Mouse (Mus musculus) intestine, embryonic 14.5 days (tissue): ENCODE measurements around the gene 9530053A07Rik. TPM values are rescaled to one million over a fixed set of nuclear protein-coding genes. Genes with fewer than 3 reads are reported as not detected.
"Not testable (repeated sequence)": the region's sequence is repeated elsewhere in the genome, so short reads cannot be mapped to it uniquely, and the experiment has no call there.

Source experiments
- ATAC-seq: fragments of 200-750 bp; cut with Nextera tagmentation; replicated peaks from 2 replicates; pipeline ENCODE4 v1.8.0; 2017; ENCODE audit warnings: low read depth, moderate number of reproducible peaks, moderate TSS enrichment, moderate library complexity; ENCODE audit not compliant: low FRiP score, low TSS enrichment
- DNase-seq: peaks from one replicate; pipeline ENCODE4 v3.0.0-alpha.2; 2018; ENCODE audit warnings: low spot score
- H3K27ac ChIP-seq: fragments of 300-500 bp; sonication (generic); 2 replicates; pipeline ENCODE4 v1.5.1; 2014; ENCODE audit warnings: low read depth, mild to moderate bottlenecking, control low read depth
- H3K27me3 ChIP-seq: fragments of 300-500 bp; sonication (generic); replicated peaks from 2 replicates; pipeline ENCODE4 v1.6.1; 2014; ENCODE audit warnings: low read length, control low read depth; ENCODE audit not compliant: control insufficient read depth, insufficient read depth
- H3K36me3 ChIP-seq: fragments of 300-500 bp; sonication (generic); 2 replicates; pipeline ENCODE4 v1.6.1; 2014; ENCODE audit warnings: low read length, control low read depth; ENCODE audit not compliant: control insufficient read depth, insufficient read depth
- H3K4me1 ChIP-seq: fragments of 300-500 bp; sonication (generic); replicated peaks from 2 replicates; pipeline ENCODE4 v1.6.1; 2014; ENCODE audit warnings: low read length, control low read depth, mixed read lengths; ENCODE audit not compliant: control insufficient read depth, insufficient read depth
- H3K4me2 ChIP-seq: fragments of 300-500 bp; sonication (generic); 2 replicates; pipeline ENCODE4 v1.6.1; 2014; ENCODE audit warnings: low read length
- H3K4me3 ChIP-seq: fragments of 300-500 bp; sonication (generic); 2 replicates; pipeline ENCODE4 v1.5.1; 2014; ENCODE audit warnings: low read depth, low read length, control low read depth, mixed read lengths
- H3K9ac ChIP-seq: fragments of 300-500 bp; sonication (generic); 2 replicates; pipeline ENCODE4 v1.6.1; 2014; ENCODE audit warnings: mild to moderate bottlenecking, low read length
- H3K9me3 ChIP-seq: fragments of 300-500 bp; sonication (generic); 2 replicates; pipeline ENCODE4 v1.6.1; 2016; ENCODE audit warnings: low read length, control low read depth; ENCODE audit not compliant: control insufficient read depth
- WGBS: fragments of 180-500 bp; shearing (Covaris S2); extraction: QIAGEN DNeasy Blood & Tissue Kit; methylation state at CpG from one replicate; pipeline ENCODE4 v1.1.7; 2014; 5-methylcytosine and 5-hydroxymethylcytosine counted together
- polyA plus RNA-seq: library from polyadenylated mRNA; unstranded; fragments of >200 nt; fragmentation: Nextera tagmentation; extraction: Ambion mirVana; gene quantifications from 2 replicates; pipeline ENCODE4 v1.2.1, GENCODE M21; 2014

Gene 9530053A07Rik
- polyA plus RNA-seq, 1 experiment from 2014 or later, result not detected

DNA sequence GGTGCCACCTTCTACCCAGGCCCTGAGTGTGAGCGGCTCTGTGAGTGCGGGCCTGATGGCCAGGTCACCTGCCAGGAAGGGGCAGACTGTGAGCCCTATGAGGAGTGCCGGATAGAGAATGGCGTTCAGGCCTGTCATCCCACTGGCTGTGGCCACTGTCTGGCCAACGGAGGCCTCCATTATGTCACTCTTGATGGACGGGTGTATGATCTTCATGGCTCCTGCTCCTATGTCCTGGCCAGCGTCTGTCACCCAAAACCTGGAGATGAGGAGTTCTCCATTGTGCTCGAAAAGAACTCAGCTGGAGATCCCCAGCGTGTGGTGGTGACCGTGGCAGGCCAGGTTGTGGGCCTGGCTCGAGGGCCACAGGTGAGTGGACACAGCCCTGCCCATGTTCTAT, 23.0 kb upstream of the 9530053A07Rik start:
- H3K27me3 ChIP-seq, result no peaks in the 10 kb centered on the region
- no peaks in the 10 kb centered on the region for H3K4me1 ChIP-seq
- no peak for DNase-seq
- no peak overlapping the region for H3K4me2 ChIP-seq
- no peak overlapping the region for H3K4me3 ChIP-seq
- H3K27ac ChIP-seq, result no peak overlapping the region
- WGBS, result 87% methylated on average over 11 of the region's 11 CpGs
- no peak for ATAC-seq
- H3K9me3 ChIP-seq, result no peaks in the 10 kb centered on the region
- no peaks in the 10 kb centered on the region for H3K36me3 ChIP-seq
- H3K9ac ChIP-seq, result no peak overlapping the region

DNA sequence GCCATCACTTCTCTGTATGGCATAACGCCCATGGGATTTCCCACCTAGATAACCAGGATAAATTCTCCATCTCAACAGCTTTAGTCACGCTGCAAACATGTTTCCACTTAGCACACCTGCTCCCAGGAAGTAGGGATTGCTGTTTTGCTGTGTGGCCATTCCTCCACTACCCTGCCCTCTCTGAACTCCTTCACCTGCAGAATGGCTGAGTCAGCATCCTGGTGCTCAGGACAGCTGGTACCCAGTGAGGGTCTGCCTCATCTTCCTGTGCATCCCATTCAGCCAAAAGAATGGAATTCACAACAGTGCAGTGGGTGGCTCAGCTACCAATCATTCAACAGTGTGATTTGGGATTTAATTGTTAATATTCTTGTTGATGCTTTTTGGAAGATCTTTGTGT, 14.6 kb upstream of the 9530053A07Rik start:
- DNase-seq, result no peak
- Histone ChIP-seq H3K27ac (no peak overlapping the region), H3K4me2 (no peak overlapping the region), H3K27me3 (no peaks in the 10 kb centered on the region), H3K4me3 (no peak overlapping the region), H3K36me3 (no peaks in the 10 kb centered on the region), H3K9me3 (no peaks in the 10 kb centered on the region), H3K9ac (no peak overlapping the region), H3K4me1 (no peaks in the 10 kb centered on the region)
- WGBS, result 79% methylated on average over 2 of the region's 2 CpGs
- no peak for ATAC-seq

DNA sequence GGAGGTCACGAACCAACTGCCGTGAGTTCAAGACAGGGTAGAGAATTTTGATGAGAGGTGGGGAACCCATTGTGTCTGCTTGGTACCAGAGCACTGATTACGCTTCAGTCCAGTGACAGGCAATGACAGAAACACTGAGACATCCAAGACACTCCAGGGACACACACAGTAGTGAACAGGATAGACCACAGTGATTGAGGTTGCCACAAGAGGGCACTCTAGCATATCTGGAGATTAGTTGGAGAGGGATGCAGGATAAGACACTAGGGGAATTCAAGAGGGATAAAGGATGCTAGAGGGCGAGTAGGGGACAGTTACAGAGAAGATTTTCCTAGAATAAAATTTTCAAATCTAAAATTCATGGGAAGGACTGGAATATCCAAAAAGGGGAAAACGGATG, 8.3 kb downstream of the 9530053A07Rik start:
- Histone ChIP-seq H3K4me2 (no peak overlapping the region), H3K4me1 (no peaks in the 10 kb centered on the region), H3K27me3 (no peaks in the 10 kb centered on the region), H3K36me3 (no peaks in the 10 kb centered on the region), H3K9ac (no peak overlapping the region), H3K9me3 (no peaks in the 10 kb centered on the region), H3K27ac (no peak overlapping the region), H3K4me3 (no peak overlapping the region)
- DNase-seq (peak; percentile 65), ATAC-seq (no peak)
- 52% methylated on average over 5 of the region's 5 CpGs for WGBS

DNA sequence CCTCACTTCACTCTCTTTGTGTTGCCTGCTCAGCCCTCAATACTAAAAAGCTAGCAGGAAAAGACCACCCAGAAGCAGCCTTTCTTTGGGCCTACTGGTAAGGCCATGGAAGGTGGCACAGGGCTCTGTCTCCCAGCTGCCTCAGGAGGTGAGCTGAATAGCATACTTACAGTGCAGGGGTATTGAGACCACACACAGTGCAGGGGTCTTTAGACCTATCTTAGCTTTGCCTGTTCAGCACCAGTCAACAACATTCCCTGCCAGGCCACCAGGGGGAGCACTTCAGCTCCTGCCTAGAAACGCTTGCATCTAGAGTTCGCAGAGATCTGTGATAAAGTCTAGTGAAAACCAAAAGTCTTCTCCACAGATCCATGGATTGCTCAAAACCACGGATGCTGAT, 19.0 kb downstream of the 9530053A07Rik start:
- 18% methylated on average over 3 of the region's 3 CpGs for WGBS
- peak; percentile 87 for DNase-seq

DNA sequence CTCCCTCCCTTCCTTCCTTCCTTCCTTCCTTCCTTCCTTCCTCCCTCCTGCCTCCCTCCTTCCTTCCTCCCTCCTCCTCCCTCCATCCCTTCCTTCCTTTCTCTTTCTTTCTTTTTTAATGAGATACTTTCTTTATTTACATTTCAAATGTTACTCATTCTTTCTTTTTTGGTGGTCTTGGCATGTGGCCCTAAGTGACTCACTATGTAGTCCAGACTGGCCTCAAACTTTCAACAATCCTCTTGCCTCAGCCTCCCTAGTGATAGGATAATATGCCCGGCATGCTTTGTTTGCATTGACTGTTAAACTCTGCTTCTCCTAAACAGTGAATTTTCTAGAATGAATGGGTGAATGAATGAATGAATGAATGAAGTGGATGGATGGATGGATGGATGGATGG, 20.6 kb downstream of the 9530053A07Rik start:
- DNase-seq (no peak), ATAC-seq (no peak)
- H3K9ac ChIP-seq, result no peak overlapping the region
- H3K4me2 ChIP-seq, result no peak overlapping the region
- 89% methylated on average over 1 of the region's 1 CpGs for WGBS
- no peak overlapping the region for H3K4me3 ChIP-seq
- H3K4me1 ChIP-seq, result no peaks in the 10 kb centered on the region
- no peaks in the 10 kb centered on the region for H3K27me3 ChIP-seq
- H3K27ac ChIP-seq, result no peak overlapping the region
- H3K9me3 ChIP-seq, result no peaks in the 10 kb centered on the region; the same call in 1 of the 2 replicates
- H3K36me3 ChIP-seq, result no peaks in the 10 kb centered on the region

More for the DNA sequence above, 19.0 kb downstream of the 9530053A07Rik start:
- Histone ChIP-seq H3K4me1 (no peaks in the 10 kb centered on the region), H3K4me2 (no peak overlapping the region), H3K9ac (no peak overlapping the region), H3K9me3 (no peaks in the 10 kb centered on the region; the same call in 1 of the 2 replicates), H3K36me3 (no peaks in the 10 kb centered on the region), H3K27me3 (no peaks in the 10 kb centered on the region), H3K4me3 (no peak overlapping the region), H3K27ac (no peak overlapping the region)
- ATAC-seq, result peak; percentile 62; the same call in 1 of the 2 replicates

DNA sequence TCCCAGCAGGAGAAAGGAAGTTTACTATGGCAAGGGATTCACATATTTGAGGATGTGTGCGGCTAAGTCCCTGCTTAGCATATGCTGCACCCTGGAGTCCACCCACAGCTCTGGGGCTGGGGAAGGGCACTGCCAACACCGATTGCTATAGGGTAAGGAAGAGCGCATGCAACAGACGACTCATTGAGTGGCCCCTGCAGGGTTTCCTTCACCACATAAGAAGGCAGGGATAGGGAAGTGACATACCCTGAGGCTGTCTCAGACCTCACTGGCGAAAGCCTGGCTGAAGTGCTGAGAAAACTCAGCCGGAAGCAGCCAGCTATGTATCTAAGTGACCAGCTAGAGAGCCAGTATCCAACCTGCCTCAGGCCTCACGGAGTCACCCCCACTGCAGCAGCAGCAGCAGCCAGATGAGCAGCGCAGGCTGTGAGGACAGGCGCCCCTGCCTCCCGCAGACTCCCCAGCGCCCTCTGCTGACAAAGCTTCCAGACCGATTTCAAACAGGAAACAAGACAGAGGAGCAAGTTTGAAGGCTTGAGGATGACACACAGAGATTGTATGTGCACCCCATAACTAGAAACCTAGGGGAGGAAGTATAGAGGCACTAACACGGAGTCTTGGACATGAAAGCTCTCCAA, 22.4 kb downstream of the 9530053A07Rik start:
- H3K9ac ChIP-seq, result 0 out of 2 replicates have a peak overlapping the region, but pooled peaks have one; percentile 10

DNA sequence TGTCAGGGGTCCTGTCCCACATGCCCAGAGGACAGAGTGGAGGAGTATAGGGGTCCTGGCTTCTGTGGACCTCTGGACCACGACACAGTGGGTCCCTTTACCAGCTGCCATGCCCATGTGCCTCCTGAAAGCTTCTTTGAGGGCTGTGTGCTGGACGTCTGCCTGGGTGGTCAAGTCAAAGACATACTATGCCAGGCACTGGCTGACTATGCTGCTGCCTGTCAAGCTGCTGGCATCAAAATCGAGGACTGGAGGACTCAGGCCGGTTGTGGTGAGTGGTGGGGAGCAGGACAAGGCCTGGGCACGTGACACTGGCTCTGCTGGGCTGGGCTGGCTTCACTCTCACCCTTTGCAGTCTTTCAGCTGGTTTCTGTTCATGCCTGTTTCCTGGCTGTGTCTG, 24.3 kb downstream of the 9530053A07Rik start:
- not testable (repeated sequence) for DNase-seq, ATAC-seq, H3K9me3 ChIP-seq, H3K27ac ChIP-seq, H3K9ac ChIP-seq, H3K27me3 ChIP-seq, H3K4me2 ChIP-seq, H3K4me1 ChIP-seq, H3K36me3 ChIP-seq, H3K4me3 ChIP-seq
- WGBS, result 36% methylated on average over 5 of the region's 5 CpGs

More for the DNA sequence above, 22.4 kb downstream of the 9530053A07Rik start:
- Histone ChIP-seq H3K4me1 (no peaks in the 10 kb centered on the region), H3K9me3 (no peaks in the 10 kb centered on the region), H3K27me3 (no peaks in the 10 kb centered on the region), H3K4me3 (no peak overlapping the region), H3K36me3 (no peaks in the 10 kb centered on the region), H3K4me2 (no peak overlapping the region), H3K27ac (no peak overlapping the region)
- WGBS, result 13% methylated on average over 13 of the region's 13 CpGs
- no peak for ATAC-seq
- DNase-seq, result peak; percentile 77

DNA sequence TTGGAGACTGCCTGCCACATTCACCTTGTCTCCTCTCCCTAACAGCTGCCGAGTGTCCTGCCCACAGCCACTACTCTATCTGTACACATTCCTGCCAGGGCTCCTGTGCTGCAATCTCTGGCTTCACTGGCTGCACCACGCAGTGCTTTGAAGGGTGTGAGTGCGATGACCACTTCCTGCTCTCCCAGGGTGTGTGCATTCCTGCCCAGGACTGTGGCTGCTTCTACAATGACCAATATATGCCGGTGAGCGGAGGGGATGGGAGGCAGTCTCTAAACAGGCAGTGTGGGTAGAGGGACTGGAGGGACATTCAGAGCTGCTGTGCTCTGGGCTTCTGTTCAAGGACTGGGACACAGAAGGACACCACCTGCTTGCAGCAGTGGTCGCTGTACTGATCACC, 30.0 kb downstream of the 9530053A07Rik start:
- Histone ChIP-seq H3K4me1 (no peaks in the 10 kb centered on the region), H3K4me2 (no peak overlapping the region), H3K4me3 (no peak overlapping the region), H3K9ac (no peak overlapping the region), H3K27ac (no peak overlapping the region), H3K36me3 (no peaks in the 10 kb centered on the region), H3K9me3 (no peaks in the 10 kb centered on the region), H3K27me3 (no peaks in the 10 kb centered on the region)
- DNase-seq, result no peak
- WGBS, result 41% methylated on average over 6 of the region's 6 CpGs
- ATAC-seq, result no peak

DNA sequence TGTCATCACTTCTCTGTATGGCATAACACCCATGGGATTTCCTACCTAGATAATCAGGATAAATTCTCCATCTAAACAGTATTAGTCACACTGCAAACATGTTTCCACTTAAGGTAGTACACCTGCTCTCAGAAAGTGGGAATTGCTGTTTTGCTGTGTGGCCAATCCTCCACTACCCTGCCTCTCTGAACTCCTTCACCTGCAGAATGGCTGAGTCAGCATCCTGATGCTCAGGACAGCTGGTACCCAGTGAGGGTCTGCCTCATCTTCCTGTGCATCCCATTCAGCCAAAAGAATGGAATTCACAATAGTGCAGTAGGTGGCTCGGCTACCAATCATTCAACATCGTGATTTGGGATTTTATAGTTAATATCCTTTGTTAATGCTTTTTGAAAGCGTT, 30.6 kb downstream of the 9530053A07Rik start:
- no peak overlapping the region for H3K4me3 ChIP-seq
- no peaks in the 10 kb centered on the region for H3K27me3 ChIP-seq
- H3K4me2 ChIP-seq, result no peak overlapping the region
- no peaks in the 10 kb centered on the region for H3K36me3 ChIP-seq
- WGBS, result 83% methylated on average over 3 of the region's 3 CpGs
- no peaks in the 10 kb centered on the region for H3K4me1 ChIP-seq
- H3K27ac ChIP-seq, result no peak overlapping the region
- no peak for ATAC-seq
- DNase-seq, result no peak
- no peaks in the 10 kb centered on the region for H3K9me3 ChIP-seq
- no peak overlapping the region for H3K9ac ChIP-seq
